Mouse (Mus musculus): ENCODE results near the gene Higd1c.

DNA sequence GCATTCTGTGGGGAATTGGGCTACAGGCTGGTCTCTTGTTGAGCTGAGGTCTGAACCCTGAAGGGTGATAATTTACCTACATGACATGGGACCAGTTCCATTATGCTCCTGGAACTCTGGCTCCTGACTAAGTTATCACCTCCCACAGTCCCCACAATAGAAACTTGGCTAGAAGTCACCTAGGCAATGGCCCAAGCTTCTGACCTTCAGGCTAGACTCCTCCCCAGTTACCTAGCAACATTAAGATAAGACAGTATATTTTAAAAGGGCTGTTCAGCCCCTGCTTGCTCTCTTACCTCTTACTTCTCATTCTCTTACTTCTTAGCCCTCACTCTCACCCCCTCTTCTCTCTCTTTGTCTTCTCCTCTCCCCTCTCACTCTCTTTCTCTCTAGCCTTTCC lies 18.9 kb upstream of the Higd1c start:
- no peak for TF ChIP-seq EP300 (optimal IDR thresholded peaks at IDR 0.05)
- no peak for TF ChIP-seq CTCF (IDR thresholded peaks at IDR 0.05; ENCODE audit: low read depth)

Measured in stomach, postnatal 0 days (tissue).